Mouse (Mus musculus): Measurements from ENCODE around the gene Banf1. TPM values are rescaled to one million over a fixed set of nuclear protein-coding genes. Genes with fewer than 3 reads are reported as not detected.

Gene Banf1
- polyA plus RNA-seq (2014; fragmentation: Illumina TruSeq; extraction: RNeasy Lipid Tissue Mini Kit (QIAGEN cat#74804); ENCODE audit: low read depth, low replicate concordance): 11.3 TPM

GRCm38 (mm10) chr19:5367053-5367359, at the start of gene Banf1:
Gene Banf1, minus strand, starts transcription at chr19:5367168.

DNA sequence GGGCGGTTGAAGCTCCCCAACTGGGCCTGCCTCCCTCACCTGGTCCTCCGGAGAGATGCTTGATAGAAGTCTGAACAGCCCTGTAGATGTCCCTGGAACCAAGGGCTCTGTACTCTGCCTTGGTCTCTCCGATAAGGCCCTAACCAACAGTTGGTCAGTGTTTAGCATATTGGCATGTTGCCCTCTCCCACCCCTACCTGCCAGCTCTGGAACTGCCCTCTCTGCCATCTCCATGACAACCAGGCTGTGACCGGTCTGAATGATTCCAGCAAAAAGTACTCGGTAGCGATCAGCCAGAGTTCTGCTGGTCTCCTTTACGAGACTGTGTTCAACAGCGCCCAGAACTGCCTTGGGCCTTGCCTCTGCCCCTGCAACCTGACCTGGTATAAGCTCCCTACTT, 35.3 kb upstream of the Banf1 start, which contains the start of gene Tsga10ip:
TSS of gene Tsga10ip (minus strand) at position 234 of the 400 bp plus-strand sequence.

GRCm38 (mm10) chr19:5388588-5389242, 21.7 kb upstream of the Banf1 start, which contains the start of gene Sart1:
Gene Sart1, minus strand, starts transcription at chr19:5388703.

DNA sequence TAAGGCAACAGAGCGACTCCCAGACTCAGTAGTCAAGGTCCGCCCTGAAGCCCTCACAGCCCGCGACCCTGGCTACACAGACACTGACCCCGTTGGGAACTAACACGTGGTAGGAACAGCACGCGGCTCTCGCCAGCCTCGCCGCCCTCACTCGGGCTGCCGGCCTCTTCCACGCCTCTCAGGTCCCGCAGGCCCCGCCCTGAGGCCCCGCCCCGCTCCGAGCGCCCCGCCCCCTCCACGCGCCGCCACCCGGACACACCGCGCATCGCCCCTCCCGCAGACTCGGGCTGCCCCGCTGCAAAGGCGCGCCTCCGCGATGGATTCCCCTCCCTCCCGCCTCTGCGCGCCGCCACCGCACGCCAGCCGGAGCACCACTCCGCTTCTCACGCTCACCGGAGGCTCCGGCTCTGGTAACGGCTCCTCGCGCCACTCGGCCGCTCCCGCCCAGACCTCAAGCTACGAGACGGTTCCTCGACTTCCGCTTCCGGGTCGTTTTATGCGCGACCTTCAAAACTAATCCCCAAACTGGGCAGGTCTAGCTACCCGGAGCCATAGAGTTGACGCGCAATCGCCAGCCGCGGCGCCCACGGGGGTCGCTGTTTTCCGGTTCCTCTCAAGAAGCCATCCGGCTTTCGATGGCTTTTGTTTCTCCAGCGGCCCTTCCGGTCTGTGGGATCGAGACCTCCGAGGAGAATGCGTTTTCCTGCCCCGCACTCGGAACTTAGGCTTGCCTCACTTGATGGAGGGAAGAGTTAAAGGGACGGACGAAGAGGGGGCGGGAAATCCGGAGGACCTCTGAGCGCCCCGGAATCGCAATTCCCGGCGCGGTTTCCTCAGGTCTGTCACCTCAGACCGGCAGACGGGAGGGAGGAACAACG, 554 bp downstream of the Banf1 start, which contains the start of gene Eif1ad:
TSS of gene Eif1ad (plus strand) at position 567 of the 878 bp plus-strand sequence.

GRCm38 (mm10) chr19:5349502-5349873, 17.5 kb downstream of the Banf1 start, which contains the start of gene Cst6:
Gene Cst6, minus strand, starts transcription at chr19:5349574.

DNA sequence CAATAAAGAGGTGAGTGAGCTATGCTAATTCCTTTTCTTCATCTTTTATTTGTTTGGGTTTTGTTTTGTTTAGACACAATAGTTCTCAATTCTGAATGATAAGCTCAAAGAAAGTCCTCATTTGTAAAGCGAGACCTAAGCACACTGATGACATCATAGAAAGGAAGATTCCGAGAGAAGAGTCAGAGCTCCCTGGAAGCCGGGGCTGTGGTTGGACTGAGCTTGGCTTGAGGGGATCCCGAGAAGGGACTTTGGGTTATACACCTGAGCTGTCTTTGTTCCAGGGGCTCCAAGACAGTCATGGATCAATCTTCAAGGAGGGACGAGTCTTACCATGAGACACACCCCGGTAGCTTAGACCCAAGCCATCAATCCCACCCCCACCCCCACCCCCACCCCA, 31.5 kb downstream of the Banf1 start, which contains the start of gene Catsper1:
TSS of gene Catsper1 (plus strand) at position 301 of the 400 bp plus-strand sequence.

Other genes with a start within 250 kb of the Banf1 start
- gene Klc2, start 248.6 kb downstream of the Banf1 start, polyA plus RNA-seq (2014; fragmentation: Illumina TruSeq; extraction: RNeasy Lipid Tissue Mini Kit (QIAGEN cat#74804); ENCODE audit: low read depth, low replicate concordance): 0.58 TPM
- gene Pacs1, start 94.0 kb downstream of the Banf1 start, polyA plus RNA-seq (2014; fragmentation: Illumina TruSeq; extraction: RNeasy Lipid Tissue Mini Kit (QIAGEN cat#74804); ENCODE audit: low read depth, low replicate concordance): 5.5 TPM
- gene Sf3b2, start 71.7 kb downstream of the Banf1 start, polyA plus RNA-seq (2014; fragmentation: Illumina TruSeq; extraction: RNeasy Lipid Tissue Mini Kit (QIAGEN cat#74804); ENCODE audit: low read depth, low replicate concordance): 42.7 TPM
- gene Gal3st3, start 68.8 kb downstream of the Banf1 start, polyA plus RNA-seq (2014; fragmentation: Illumina TruSeq; extraction: RNeasy Lipid Tissue Mini Kit (QIAGEN cat#74804); ENCODE audit: low read depth, low replicate concordance): not detected
- not detected for gene Catsper1, start 31.4 kb downstream of the Banf1 start, polyA plus RNA-seq (2014; fragmentation: Illumina TruSeq; extraction: RNeasy Lipid Tissue Mini Kit (QIAGEN cat#74804); ENCODE audit: low read depth, low replicate concordance)
- not detected for gene Cst6, start 17.6 kb downstream of the Banf1 start, polyA plus RNA-seq (2014; fragmentation: Illumina TruSeq; extraction: RNeasy Lipid Tissue Mini Kit (QIAGEN cat#74804); ENCODE audit: low read depth, low replicate concordance)
- gene Eif1ad, start 427 bp downstream of the Banf1 start, polyA plus RNA-seq (2014; fragmentation: Illumina TruSeq; extraction: RNeasy Lipid Tissue Mini Kit (QIAGEN cat#74804); ENCODE audit: low read depth, low replicate concordance): 13.9 TPM
- gene Sart1, start 21.5 kb upstream of the Banf1 start, polyA plus RNA-seq (2014; fragmentation: Illumina TruSeq; extraction: RNeasy Lipid Tissue Mini Kit (QIAGEN cat#74804); ENCODE audit: low read depth, low replicate concordance): 1.6 TPM
- gene Tsga10ip, start 35.4 kb upstream of the Banf1 start, polyA plus RNA-seq (2014; fragmentation: Illumina TruSeq; extraction: RNeasy Lipid Tissue Mini Kit (QIAGEN cat#74804); ENCODE audit: low read depth, low replicate concordance): not detected
- 8.5 TPM for gene Drap1, start 57.8 kb upstream of the Banf1 start, polyA plus RNA-seq (2014; fragmentation: Illumina TruSeq; extraction: RNeasy Lipid Tissue Mini Kit (QIAGEN cat#74804); ENCODE audit: low read depth, low replicate concordance)
- 0.76 TPM for gene AI837181, start 58.0 kb upstream of the Banf1 start, polyA plus RNA-seq (2014; fragmentation: Illumina TruSeq; extraction: RNeasy Lipid Tissue Mini Kit (QIAGEN cat#74804); ENCODE audit: low read depth, low replicate concordance)
- gene Fosl1, start 80.4 kb upstream of the Banf1 start, polyA plus RNA-seq (2014; fragmentation: Illumina TruSeq; extraction: RNeasy Lipid Tissue Mini Kit (QIAGEN cat#74804); ENCODE audit: low read depth, low replicate concordance): not detected
- 1.0 TPM for gene Ccdc85b, start 90.7 kb upstream of the Banf1 start, polyA plus RNA-seq (2014; fragmentation: Illumina TruSeq; extraction: RNeasy Lipid Tissue Mini Kit (QIAGEN cat#74804); ENCODE audit: low read depth, low replicate concordance)
- 6.2 TPM for gene Fibp, start 93.4 kb upstream of the Banf1 start, polyA plus RNA-seq (2014; fragmentation: Illumina TruSeq; extraction: RNeasy Lipid Tissue Mini Kit (QIAGEN cat#74804); ENCODE audit: low read depth, low replicate concordance)
- gene Ctsw, start 101.3 kb upstream of the Banf1 start, polyA plus RNA-seq (2014; fragmentation: Illumina TruSeq; extraction: RNeasy Lipid Tissue Mini Kit (QIAGEN cat#74804); ENCODE audit: low read depth, low replicate concordance): not detected
- 1.3 TPM for gene Efemp2, start 106.8 kb upstream of the Banf1 start, polyA plus RNA-seq (2014; fragmentation: Illumina TruSeq; extraction: RNeasy Lipid Tissue Mini Kit (QIAGEN cat#74804); ENCODE audit: low read depth, low replicate concordance)
- 2.1 TPM for gene Mus81, start 121.2 kb upstream of the Banf1 start, polyA plus RNA-seq (2014; fragmentation: Illumina TruSeq; extraction: RNeasy Lipid Tissue Mini Kit (QIAGEN cat#74804); ENCODE audit: low read depth, low replicate concordance)
- gene Cfl1, start 123.3 kb upstream of the Banf1 start, polyA plus RNA-seq (2014; fragmentation: Illumina TruSeq; extraction: RNeasy Lipid Tissue Mini Kit (QIAGEN cat#74804); ENCODE audit: low read depth, low replicate concordance): 227 TPM
- gene 1700020D05Rik, start 136.6 kb upstream of the Banf1 start, polyA plus RNA-seq (2014; fragmentation: Illumina TruSeq; extraction: RNeasy Lipid Tissue Mini Kit (QIAGEN cat#74804); ENCODE audit: low read depth, low replicate concordance): not detected
- gene Snx32, start 143.4 kb upstream of the Banf1 start, polyA plus RNA-seq (2014; fragmentation: Illumina TruSeq; extraction: RNeasy Lipid Tissue Mini Kit (QIAGEN cat#74804); ENCODE audit: low read depth, low replicate concordance): 0.58 TPM
- not detected for gene Ovol1, start 193.5 kb upstream of the Banf1 start, polyA plus RNA-seq (2014; fragmentation: Illumina TruSeq; extraction: RNeasy Lipid Tissue Mini Kit (QIAGEN cat#74804); ENCODE audit: low read depth, low replicate concordance)
- not detected for gene Ap5b1, start 200.9 kb upstream of the Banf1 start, polyA plus RNA-seq (2014; fragmentation: Illumina TruSeq; extraction: RNeasy Lipid Tissue Mini Kit (QIAGEN cat#74804); ENCODE audit: low read depth, low replicate concordance)
- 1.9 TPM for gene Rnaseh2c, start 234.7 kb upstream of the Banf1 start, polyA plus RNA-seq (2014; fragmentation: Illumina TruSeq; extraction: RNeasy Lipid Tissue Mini Kit (QIAGEN cat#74804); ENCODE audit: low read depth, low replicate concordance)
- 29.7 TPM for gene Kat5, start 243.1 kb upstream of the Banf1 start, polyA plus RNA-seq (2014; fragmentation: Illumina TruSeq; extraction: RNeasy Lipid Tissue Mini Kit (QIAGEN cat#74804); ENCODE audit: low read depth, low replicate concordance)

Data from adrenal gland, adult 10 weeks (tissue).